Mouse (Mus musculus) lung, adult 2 months (tissue): ENCODE results near the gene Dhx9.
A peak's percentile ranks its signal among the peaks of the same experiment; 100 is the strongest.

Source experiments
- CTCF ChIP-seq: fragments of 200-500 bp; IDR thresholded peaks from 2 replicates; pipeline ENCODE4 v1.5.1; 2011; ENCODE audit warnings: mild to moderate bottlenecking, low read length, control low read depth; ENCODE audit not compliant: insufficient read depth
- POLR2A ChIP-seq: fragments of 200-500 bp; IDR thresholded peaks from 2 replicates; pipeline ENCODE4 v1.6.1; 2011; ENCODE audit warnings: low read depth, mild to moderate bottlenecking, control low read depth, low read length, borderline replicate concordance; ENCODE audit errors: extremely low read depth

DNA sequence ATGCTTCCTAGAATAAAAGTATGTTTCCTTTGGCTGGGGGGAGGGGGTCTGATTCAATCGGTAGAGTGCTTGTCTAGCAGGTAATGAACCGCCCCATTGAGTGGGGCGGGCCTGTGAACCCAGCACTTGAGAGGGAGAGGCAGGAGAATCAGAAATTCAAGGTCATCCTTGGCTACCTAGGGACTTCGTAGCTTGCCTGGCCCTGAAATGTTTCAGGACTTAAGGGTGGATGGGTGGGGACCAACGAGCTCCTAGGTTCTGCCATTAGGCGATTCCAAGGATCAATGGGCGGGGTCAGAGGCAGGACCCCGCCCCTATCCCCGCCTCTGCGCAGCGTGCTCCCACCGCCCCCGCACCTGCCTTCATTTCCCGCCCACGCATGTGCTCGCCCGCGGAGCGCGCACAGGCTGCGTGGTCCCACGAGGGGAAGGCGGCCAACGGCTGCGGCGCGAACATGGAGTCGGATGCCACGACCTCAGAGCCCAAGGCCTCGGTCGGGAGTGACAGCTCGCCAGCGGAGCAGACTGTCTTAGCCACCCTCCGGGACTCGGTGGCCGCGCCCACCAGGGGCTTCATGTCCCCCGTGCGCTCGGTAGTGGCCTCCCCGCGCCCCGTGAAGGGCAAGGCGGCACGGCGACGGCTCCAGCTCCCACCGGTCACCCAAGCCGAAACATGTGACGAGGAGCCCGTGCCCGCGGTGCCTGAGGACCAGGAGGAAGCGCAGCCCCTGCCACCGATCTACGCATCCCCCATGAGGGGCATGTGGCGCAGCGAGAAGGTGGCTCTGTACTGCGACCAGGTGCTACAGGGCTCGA is 62.5 kb downstream of the Dhx9 start, which contains the start of gene Shcbp1l:
- peak; percentile 11; the same call in 1 of the 2 replicates for TF ChIP-seq POLR2A
- TF ChIP-seq CTCF: no peak
